Mouse (Mus musculus) lung, adult 2 months (tissue): ENCODE results near the gene Figla. TPM values are rescaled to one million over a fixed set of nuclear protein-coding genes. Genes with fewer than 3 reads are reported as not detected.

Experiments used
- DNase-seq: peaks from one replicate; pipeline ENCODE4 v3.0.0; 2022
- H3K4me1 ChIP-seq: fragments of 200-500 bp; 2 replicates; pipeline ENCODE4 v1.6.1; 2011; ENCODE audit warnings: low read length; ENCODE audit not compliant: control insufficient read depth, insufficient read depth
- H3K4me3 ChIP-seq: fragments of 200-500 bp; replicated peaks from 2 replicates; pipeline ENCODE3; 2011; ENCODE audit warnings: low read depth, mild to moderate bottlenecking, control low read depth, low read length; ENCODE audit errors: extremely low read depth
- CTCF ChIP-seq: fragments of 200-500 bp; IDR thresholded peaks from 2 replicates; pipeline ENCODE4 v1.5.1; 2011; ENCODE audit warnings: mild to moderate bottlenecking, low read length, control low read depth; ENCODE audit not compliant: insufficient read depth
- POLR2A ChIP-seq: fragments of 200-500 bp; IDR thresholded peaks from 2 replicates; pipeline ENCODE4 v1.6.1; 2011; ENCODE audit warnings: low read depth, mild to moderate bottlenecking, control low read depth, low read length, borderline replicate concordance; ENCODE audit errors: extremely low read depth
- WGBS: fragments of 180-500 bp; shearing (Covaris S2); methylation state at CpG from one replicate; pipeline ENCODE4 v1.1.7; 2018; 5-methylcytosine and 5-hydroxymethylcytosine counted together
- polyA plus RNA-seq: library from polyadenylated mRNA; depleted of rRNA; stranded (reverse); fragments of >200 nt; gene quantifications from 2 replicates; pipeline ENCODE4 v1.2.3, GENCODE M21; 2012

Gene Figla
- polyA plus RNA-seq, 1 experiment, result not detected

GRCm38 (mm10) chr6:86028601-86029322, 12.8 kb downstream of the Figla start, which contains the start of gene Add2:
TSS of gene Add2 (plus strand) at chr6:86028681.
- DNase-seq, result no peak
- TF ChIP-seq CTCF (no peak), POLR2A (no peak)
- H3K4me1 ChIP-seq, result peaks cover 3% of the 10 kb centered on the region; the same call in 1 of the 2 replicates
- peak within 1 kb of the TSS; percentile 5 for H3K4me3 ChIP-seq
- WGBS, result 3% methylated on average over 56 of the region's 56 CpGs

DNA sequence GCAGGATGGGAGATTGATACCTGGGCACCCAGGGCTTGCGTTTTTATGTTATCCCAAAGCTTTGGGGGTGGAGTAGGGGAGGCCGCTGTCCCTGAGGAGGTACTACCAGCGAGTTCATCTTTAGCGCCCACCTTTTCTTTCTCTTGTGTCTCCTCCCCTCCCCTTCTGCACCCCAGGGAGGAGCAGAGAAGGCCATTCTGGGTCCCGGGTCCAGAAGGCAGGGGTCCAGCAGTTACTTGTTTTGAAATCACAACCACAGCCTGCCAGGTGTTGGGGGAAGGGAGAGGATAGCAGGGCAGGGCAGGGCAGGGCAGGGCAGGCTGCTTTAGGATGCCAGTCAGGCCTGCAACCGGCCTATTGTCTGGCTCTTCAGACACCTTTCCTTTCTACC, 13.3 kb downstream of the Figla start:
- TF ChIP-seq POLR2A, result no peak
- TF ChIP-seq CTCF, result no peak
- WGBS, result 23% methylated on average over 6 of the region's 6 CpGs
- no peak overlapping the region for H3K4me3 ChIP-seq
- H3K4me1 ChIP-seq, result peaks cover 3% of the 10 kb centered on the region; the same call in 1 of the 2 replicates
- no peak for DNase-seq

DNA sequence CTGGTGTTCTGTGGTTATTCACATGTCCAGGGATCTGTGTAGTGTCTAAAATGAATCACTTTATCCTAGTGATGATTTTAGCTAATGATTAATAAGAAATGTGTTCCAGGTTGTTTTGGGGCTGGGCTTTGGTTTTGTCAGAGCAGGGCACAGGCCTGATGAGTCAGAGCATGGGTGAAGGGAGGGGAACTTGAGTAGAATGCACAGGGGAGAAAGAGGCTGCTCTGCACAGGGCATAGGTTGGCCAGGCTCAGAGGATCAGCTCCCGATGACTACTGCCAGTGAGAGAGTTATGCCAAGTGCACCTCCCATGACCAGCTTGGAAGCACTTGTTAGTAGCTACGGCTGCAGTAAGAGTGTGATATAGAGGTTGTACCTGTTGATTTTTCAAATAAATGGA, 15.6 kb downstream of the Figla start:
- DNase-seq, result no peak
- Histone ChIP-seq H3K4me1 (peaks cover 3% of the 10 kb centered on the region; the same call in 1 of the 2 replicates), H3K4me3 (no peak overlapping the region)
- WGBS, result 70% methylated on average over 2 of the region's 2 CpGs
- TF ChIP-seq CTCF (no peak), POLR2A (no peak)

DNA sequence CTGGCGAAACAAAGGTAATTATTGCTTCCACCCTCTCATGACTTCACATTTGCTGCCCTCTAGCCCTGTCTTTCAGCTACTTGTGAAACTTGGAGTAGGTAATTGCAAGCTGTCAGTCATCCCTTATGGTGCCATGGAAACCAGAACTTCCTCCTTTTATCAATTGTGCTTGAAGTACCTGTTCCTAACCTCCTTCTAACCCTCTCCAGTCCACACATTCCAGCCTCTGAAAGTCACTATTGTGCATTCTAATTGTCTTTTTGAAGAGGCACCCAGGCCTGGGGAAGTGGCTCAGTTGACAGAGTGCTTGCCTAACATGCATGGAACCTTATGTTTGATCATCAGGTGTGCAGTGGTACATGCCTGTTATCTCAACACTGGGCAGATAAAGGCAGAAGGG, 17.7 kb downstream of the Figla start:
- DNase-seq, result no peak
- no peak for TF ChIP-seq CTCF
- no peak for TF ChIP-seq POLR2A
- WGBS, result 83% methylated on average over 1 of the region's 1 CpGs
- no peak overlapping the region for H3K4me3 ChIP-seq
- peaks cover 3% of the 10 kb centered on the region; the same call in 1 of the 2 replicates for H3K4me1 ChIP-seq

GRCm38 (mm10) chr6:86038901-86039300, 22.9 kb downstream of the Figla start:
- no peaks in the 10 kb centered on the region for H3K4me1 ChIP-seq
- DNase-seq, result no peak
- WGBS, result 42% methylated on average over 2 of the region's 2 CpGs
- TF ChIP-seq CTCF, result no peak
- no peak for TF ChIP-seq POLR2A
- H3K4me3 ChIP-seq, result no peak overlapping the region

DNA sequence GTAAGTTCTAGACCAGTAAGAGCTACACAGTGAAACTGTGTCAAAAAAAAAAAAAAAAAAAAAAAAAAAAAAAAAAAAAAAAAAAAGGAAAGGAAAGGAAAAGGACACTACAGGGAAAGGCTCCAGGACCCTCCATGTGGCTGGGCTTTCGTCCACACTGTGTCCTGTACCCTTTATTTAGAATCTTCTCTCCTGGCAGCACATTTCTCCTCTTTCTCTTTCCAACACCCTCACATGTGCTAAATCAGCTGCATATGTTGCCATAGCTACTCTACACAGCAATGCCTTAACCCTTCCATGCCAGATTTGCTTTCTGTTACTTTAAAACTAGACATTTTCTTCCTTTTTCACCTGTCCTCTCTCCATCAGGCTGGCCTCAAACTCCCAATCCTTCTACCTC, 24.2 kb downstream of the Figla start:
- TF ChIP-seq POLR2A (no peak), CTCF (no peak)
- H3K4me1 ChIP-seq, result no peaks in the 10 kb centered on the region
- DNase-seq, result no peak
- 52% methylated on average over 1 of the region's 1 CpGs for WGBS
- H3K4me3 ChIP-seq, result no peak overlapping the region

DNA sequence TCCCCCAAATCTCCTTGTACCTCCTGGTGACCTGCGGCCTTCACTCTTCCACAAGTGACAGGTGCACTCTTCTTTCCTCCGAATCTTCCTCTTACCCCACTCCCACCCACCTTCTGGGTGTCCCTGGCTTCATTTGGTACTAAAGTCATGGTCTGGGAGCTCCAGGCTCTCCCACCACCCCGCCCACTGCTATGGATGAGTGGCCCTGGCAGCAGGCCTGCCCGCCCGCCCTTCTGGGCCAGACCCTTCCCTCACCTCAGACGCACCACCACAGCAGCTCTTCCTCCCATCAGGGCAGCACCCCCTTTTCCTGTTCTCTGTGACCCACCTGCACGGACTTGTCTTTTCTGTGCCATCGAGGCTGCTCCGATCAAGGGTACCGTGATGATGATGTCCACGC, 31.5 kb downstream of the Figla start:
- H3K4me3 ChIP-seq, result no peak overlapping the region
- no peak for DNase-seq
- H3K4me1 ChIP-seq, result no peaks in the 10 kb centered on the region
- WGBS, result 93% methylated on average over 11 of the region's 11 CpGs
- TF ChIP-seq CTCF (no peak), POLR2A (no peak)

GRCm38 (mm10) chr6:86048509-86048908, 32.5 kb downstream of the Figla start:
- no peak for TF ChIP-seq POLR2A
- no peak for TF ChIP-seq CTCF
- DNase-seq, result no peak
- H3K4me1 ChIP-seq, result no peaks in the 10 kb centered on the region
- H3K4me3 ChIP-seq, result no peak overlapping the region
- WGBS, result 77% methylated on average over 5 of the region's 5 CpGs

- no peak for TF ChIP-seq POLR2A
- DNase-seq, result no peak
- WGBS, result 54% methylated on average over 6 of the region's 6 CpGs
- Histone ChIP-seq H3K4me1 (no peaks in the 10 kb centered on the region), H3K4me3 (no peak overlapping the region)
Observed at GRCm38 (mm10) chr6:86050586-86051268, 34.8 kb downstream of the Figla start.

GRCm38 (mm10) chr6:86052032-86052459, 36.1 kb downstream of the Figla start:
- TF ChIP-seq POLR2A, result no peak
- no peak for TF ChIP-seq CTCF
- Histone ChIP-seq H3K4me1 (no peaks in the 10 kb centered on the region), H3K4me3 (no peak overlapping the region)
- 28% methylated on average over 7 of the region's 7 CpGs for WGBS
- no peak for DNase-seq

- Histone ChIP-seq H3K4me3 (no peak overlapping the region), H3K4me1 (no peaks in the 10 kb centered on the region)
- 33% methylated on average over 4 of the region's 4 CpGs for WGBS
- TF ChIP-seq CTCF (no peak), POLR2A (no peak)
- DNase-seq, result no peak
Observed at GRCm38 (mm10) chr6:86052556-86052955, 36.6 kb downstream of the Figla start.
